Mouse (Mus musculus) liver, embryonic 14.5 days (tissue): Measurements from ENCODE around the gene Pip5k1b. TPM values are rescaled to one million over a fixed set of nuclear protein-coding genes. Genes with fewer than 3 reads are reported as not detected.

Source experiments
- ATAC-seq: fragments of 200-750 bp; cut with Nextera tagmentation; 2 replicates; pipeline ENCODE4 v1.8.0; 2017; ENCODE audit warnings: moderate number of reproducible peaks, mild to moderate bottlenecking, moderate library complexity; ENCODE audit not compliant: insufficient read depth
- DNase-seq, 3 experiments: peaks; one replicate each; pipeline ENCODE4 v3.0.0-alpha.2; 2012 to 2013; ENCODE audit warnings: low read depth in 3 of 3, low spot score in 3 of 3
- H3K27ac ChIP-seq: fragments of 300-500 bp; sonication (generic); 2 replicates; pipeline ENCODE4 v1.5.1; 2014; ENCODE audit warnings: moderate library complexity, mild to moderate bottlenecking, control low read depth, inconsistent platforms
- H3K27me3 ChIP-seq: fragments of 300-500 bp; sonication (generic); 2 replicates; pipeline ENCODE4 v1.6.1; 2014; ENCODE audit warnings: mild to moderate bottlenecking, low read length, moderate library complexity; ENCODE audit not compliant: control insufficient read depth, insufficient read depth
- H3K36me3 ChIP-seq: fragments of 300-500 bp; sonication (generic); replicated peaks from 2 replicates; pipeline ENCODE4 v1.6.1; 2014; ENCODE audit warnings: low read depth; ENCODE audit not compliant: control insufficient read depth, insufficient read depth
- H3K4me1 ChIP-seq, 2 experiments: fragments of 200-500 bp in 1 of 2; fragments of 300-500 bp in 1 of 2; sonication (generic) in 1 of 2; replicated peaks; 2 replicates each; pipeline ENCODE4 v1.6.1; 2012 to 2014; ENCODE audit warnings: antibody characterized with exemption in 1 of 2, inconsistent platforms in 1 of 2, low read length in 1 of 2; ENCODE audit not compliant: control insufficient read depth in 2 of 2, insufficient read depth in 2 of 2
- H3K4me2 ChIP-seq: fragments of 300-500 bp; sonication (generic); 2 replicates; pipeline ENCODE4 v1.6.1; 2014; ENCODE audit warnings: low read depth, mild to moderate bottlenecking, control low read depth, moderate library complexity
- H3K4me3 ChIP-seq, 2 experiments: fragments of 200-500 bp in 1 of 2; fragments of 300-500 bp in 1 of 2; sonication (generic) in 1 of 2; 2 replicates each; pipeline ENCODE4 v1.5.1; 2012 to 2014; ENCODE audit warnings: low read depth in 2 of 2, low read length in 2 of 2, mild to moderate bottlenecking in 2 of 2, control low read depth in 1 of 2, inconsistent platforms in 1 of 2, moderate library complexity in 1 of 2; ENCODE audit not compliant: insufficient read depth in 1 of 2
- H3K9ac ChIP-seq: fragments of 300-500 bp; sonication (generic); replicated peaks from 2 replicates; pipeline ENCODE4 v1.6.1; 2014; ENCODE audit warnings: mild to moderate bottlenecking, control low read depth, moderate library complexity
- H3K9me3 ChIP-seq: fragments of 300-500 bp; sonication (generic); 2 replicates; pipeline ENCODE4 v1.6.1; 2016; ENCODE audit warnings: low read length, mixed read lengths; ENCODE audit not compliant: control insufficient read depth
- CTCF ChIP-seq: IDR thresholded peaks from 2 replicates; pipeline ENCODE4 v1.5.1; 2016; ENCODE audit warnings: antibody characterized with exemption, low read depth, control low read depth
- EP300 ChIP-seq: IDR thresholded peaks from 2 replicates; pipeline ENCODE4 v1.6.1; 2016; ENCODE audit warnings: antibody characterized with exemption, low read depth
- WGBS: fragments of 180-500 bp; shearing (Covaris S2); extraction: QIAGEN DNeasy Blood & Tissue Kit; methylation state at CpG from one replicate; pipeline ENCODE4 v1.1.7; 2014; ENCODE audit not compliant: insufficient replicate concordance; 5-methylcytosine and 5-hydroxymethylcytosine counted together
- polyA plus RNA-seq, 2 experiments: library from polyadenylated mRNA; depleted of rRNA in 1 of 2; stranded (reverse) in 1 of 2; unstranded in 1 of 2; fragments of >200 nt; fragmentation: Nextera tagmentation in 1 of 2; extraction: Ambion mirVana in 1 of 2; gene quantifications; 2 replicates each; pipeline versions ENCODE4 v1.2.1 to v1.2.3; 2012 to 2014

The Pip5k1b gene
- polyA plus RNA-seq, 2 experiments: 8.1 to 10.8 TPM

DNA sequence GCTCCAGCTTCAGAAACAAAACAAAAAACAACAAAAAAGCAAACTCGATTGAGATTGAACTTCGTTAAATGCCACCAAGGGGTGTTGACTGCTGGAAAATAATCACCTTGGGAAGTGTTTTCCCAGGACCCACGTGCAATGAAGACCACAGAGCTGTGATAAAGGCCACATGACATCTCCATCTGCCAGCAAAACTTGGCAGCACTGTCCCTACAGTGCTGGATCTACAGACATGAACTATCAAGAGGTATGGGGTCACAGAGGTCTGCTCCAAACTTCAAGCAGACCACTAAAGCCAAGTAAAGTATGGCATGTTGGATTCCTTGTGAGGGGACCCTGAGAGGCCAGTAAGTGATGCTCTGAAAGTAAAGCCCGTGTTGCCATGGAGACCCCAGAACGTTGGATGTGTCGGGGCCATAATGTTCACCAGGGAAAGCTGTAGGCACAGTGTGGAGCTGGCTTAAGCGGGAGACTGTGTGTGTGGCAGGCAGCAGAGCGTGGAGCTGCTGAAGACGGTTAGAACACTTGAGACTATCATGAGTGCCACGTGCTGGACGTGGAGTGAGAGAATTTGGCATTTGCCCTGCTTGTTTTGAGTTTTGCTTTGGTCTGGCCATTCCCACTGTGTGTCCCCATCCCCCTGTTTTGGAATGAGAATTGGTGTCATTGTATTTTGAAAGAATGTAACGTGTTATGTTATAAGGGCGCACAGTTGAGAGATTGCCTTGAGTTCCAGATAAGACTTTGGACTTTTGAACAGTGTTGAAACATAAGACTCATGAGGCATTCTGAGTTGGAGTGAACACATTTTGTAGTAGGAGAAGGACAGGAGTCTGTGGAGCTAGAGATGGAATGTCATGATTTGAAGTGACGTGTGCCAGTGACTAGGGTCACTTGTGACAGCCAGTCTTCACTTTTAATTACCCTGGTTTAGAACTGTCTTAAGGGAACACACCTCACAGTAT lies 12.0 kb downstream of the Pip5k1b start:
- Histone ChIP-seq H3K27ac (no peak overlapping the region), H3K9ac (no peak overlapping the region), H3K27me3 (no peaks in the 10 kb centered on the region), H3K4me1 (peaks cover 11 to 24% of the 10 kb centered on the region in 2 experiments), H3K36me3 (peaks cover 5% of the 10 kb centered on the region; the same call in 1 of the 2 replicates), H3K4me2 (no peak overlapping the region), H3K9me3 (peaks cover 6% of the 10 kb centered on the region), H3K4me3 (no peak overlapping the region)
- TF ChIP-seq CTCF: no peak
- TF ChIP-seq EP300: no peak
- ATAC-seq: no peak
- no peak for DNase-seq
- 83% methylated on average over 14 of the region's 14 CpGs for WGBS

GRCm38 (mm10) chr19:24542293-24542675 lies 13.4 kb downstream of the Pip5k1b start:
- Histone ChIP-seq H3K4me3 (no peak overlapping the region), H3K36me3 (no peaks in the 10 kb centered on the region), H3K27ac (no peak overlapping the region), H3K9me3 (no peaks in the 10 kb centered on the region), H3K4me1 (peaks cover 17 to 33% of the 10 kb centered on the region in 2 experiments), H3K9ac (no peak overlapping the region), H3K4me2 (no peak overlapping the region), H3K27me3 (no peaks in the 10 kb centered on the region)
- DNase-seq (no peak), ATAC-seq (no peak)
- TF ChIP-seq EP300 (no peak), CTCF (no peak)
- 81% methylated on average over 7 of the region's 7 CpGs for WGBS

DNA sequence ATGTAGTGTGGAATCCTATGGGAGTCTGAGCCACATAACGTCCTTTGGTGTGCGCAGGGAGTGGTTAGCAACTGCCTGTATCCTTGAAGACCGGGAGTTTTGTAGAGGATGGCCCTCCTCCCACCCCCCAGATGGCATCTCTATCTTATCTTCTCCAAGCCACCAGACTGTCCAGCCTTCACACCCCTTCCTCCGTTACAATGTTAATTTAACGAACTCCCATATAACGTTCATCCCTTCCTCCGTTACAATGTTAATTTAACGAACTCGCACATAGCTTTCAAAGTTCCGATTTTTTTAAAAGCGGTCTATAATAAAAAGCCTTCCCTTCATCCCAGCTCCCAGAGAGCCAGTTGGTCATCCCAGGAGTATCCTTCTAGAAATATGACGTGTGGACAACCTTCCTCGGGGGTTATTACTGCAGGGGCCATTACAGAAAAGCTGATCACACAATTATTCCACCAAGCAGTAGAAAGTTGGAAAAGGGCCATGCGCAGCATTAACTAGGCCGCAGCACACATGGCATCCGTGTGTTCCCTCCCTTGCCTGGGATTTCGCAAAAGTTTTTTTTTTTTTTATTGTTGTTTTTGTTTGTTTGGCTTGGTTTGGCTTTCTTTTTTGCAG lies 13.9 kb downstream of the Pip5k1b start:
- Histone ChIP-seq H3K4me1 (peaks cover 22 to 37% of the 10 kb centered on the region in 2 experiments), H3K36me3 (no peaks in the 10 kb centered on the region), H3K4me3 (no peak overlapping the region), H3K27ac (no peak overlapping the region), H3K27me3 (no peaks in the 10 kb centered on the region), H3K9me3 (no peaks in the 10 kb centered on the region), H3K4me2 (no peak overlapping the region), H3K9ac (no peak overlapping the region)
- DNase-seq (no peak), ATAC-seq (no peak)
- TF ChIP-seq EP300 (no peak), CTCF (no peak)
- WGBS: 73% methylated on average over 17 of the region's 17 CpGs

DNA sequence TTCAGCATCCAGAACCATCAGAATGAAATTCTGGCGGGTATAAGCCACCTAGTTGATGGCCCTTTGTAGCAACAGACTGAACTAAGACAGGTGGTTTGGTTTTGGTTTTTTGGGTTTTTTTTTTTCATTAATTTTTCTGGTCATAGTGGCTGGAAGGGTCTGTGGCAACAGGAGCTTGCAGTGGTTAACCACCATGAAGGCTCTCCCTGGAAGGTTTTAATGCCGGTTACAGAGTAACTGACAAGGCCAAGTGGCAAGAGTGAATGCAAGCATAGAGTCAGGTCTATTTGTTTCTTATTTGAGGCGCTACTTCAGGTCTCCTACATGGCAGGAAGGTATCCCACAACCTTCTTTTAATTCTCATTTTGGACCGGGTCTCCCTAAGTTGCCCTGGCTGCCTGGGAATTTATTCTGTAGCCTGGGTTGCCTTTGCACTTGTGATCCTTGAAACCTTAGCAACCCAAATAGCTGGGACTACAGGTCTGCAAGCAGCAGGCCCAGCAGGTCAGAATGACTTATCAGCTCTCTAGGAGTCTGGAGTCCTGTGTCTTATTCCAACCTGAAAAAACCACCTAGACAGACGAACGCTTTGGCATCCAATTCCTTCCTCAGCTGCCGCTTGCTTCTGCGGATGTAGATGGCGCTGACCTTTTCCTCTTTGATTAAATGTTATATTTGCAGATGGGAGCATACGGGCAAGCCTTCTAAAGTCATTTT lies 14.6 kb downstream of the Pip5k1b start:
- WGBS: 84% methylated on average over 10 of the region's 10 CpGs

More for the DNA sequence above, 14.6 kb downstream of the Pip5k1b start:
- ATAC-seq: no peak
- Histone ChIP-seq H3K4me2 (no peak overlapping the region), H3K9ac (no peak overlapping the region), H3K4me3 (no peak overlapping the region), H3K9me3 (no peaks in the 10 kb centered on the region), H3K27me3 (no peaks in the 10 kb centered on the region), H3K36me3 (no peaks in the 10 kb centered on the region), H3K4me1 (peaks cover 23 to 38% of the 10 kb centered on the region in 2 experiments), H3K27ac (no peak overlapping the region)
- TF ChIP-seq CTCF (no peak), EP300 (no peak)
- no peak for DNase-seq
